Mouse (Mus musculus): ENCODE data around the gene Hcst. TPM values are rescaled to one million over a fixed set of nuclear protein-coding genes. Genes with fewer than 3 reads are reported as not detected.

The Hcst gene
- polyA plus RNA-seq, 1 experiment from 2014 or later, result 0.66 TPM

GRCm38 (mm10) chr7:30453327-30453726 is 33.7 kb upstream of the Hcst start:
- Histone ChIP-seq H3K4me1 (peaks cover 17% of the 10 kb centered on the region), H3K4me3 (no peak overlapping the region), H3K9me3 (no peaks in the 10 kb centered on the region), H3K4me2 (peak overlapping the region; percentile 39; the same call in 1 of the 2 replicates), H3K9ac (no peak overlapping the region), H3K27ac (replicated peaks) (no peak overlapping the region), H3K36me3 (no peaks in the 10 kb centered on the region), H3K27me3 (replicated peaks) (peaks cover 89% of the 10 kb centered on the region)
- ATAC-seq (ENCODE audit: extremely low read depth, insufficient number of reproducible peaks, low FRiP score, low TSS enrichment), result no peak
- 23% methylated on average over 24 of the region's 25 CpGs for WGBS

DNA sequence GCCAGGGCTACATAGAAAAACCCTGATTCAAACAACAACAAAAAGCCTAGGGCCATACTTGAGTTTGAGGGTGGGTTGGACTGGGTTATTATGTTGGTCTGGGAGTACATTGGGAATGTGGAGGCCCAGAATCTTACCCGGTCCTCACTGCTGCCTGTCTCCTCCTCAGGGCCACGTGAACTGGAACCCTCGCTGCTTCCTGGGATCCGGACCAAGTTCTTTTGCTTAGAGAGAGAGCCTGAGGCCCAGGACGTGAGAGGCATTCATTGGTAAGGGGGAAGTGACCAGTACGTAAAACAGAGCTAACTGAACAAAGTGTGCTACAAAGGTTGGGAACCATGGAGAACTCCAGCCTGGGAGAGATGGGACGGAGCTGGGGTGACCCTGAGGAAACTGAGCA is 30.6 kb upstream of the Hcst start:
- H3K27ac ChIP-seq (replicated peaks), result no peak overlapping the region
- H3K4me2 ChIP-seq, result no peak overlapping the region
- no peak overlapping the region for H3K9ac ChIP-seq
- H3K27me3 ChIP-seq (replicated peaks), result peaks cover 74% of the 10 kb centered on the region
- WGBS, result 63% methylated on average over 7 of the region's 7 CpGs
- H3K9me3 ChIP-seq, result no peaks in the 10 kb centered on the region
- H3K4me3 ChIP-seq, result no peak overlapping the region
- H3K4me1 ChIP-seq, result peaks cover 7% of the 10 kb centered on the region
- H3K36me3 ChIP-seq, result no peaks in the 10 kb centered on the region
- no peak for ATAC-seq (ENCODE audit: extremely low read depth, insufficient number of reproducible peaks, low FRiP score, low TSS enrichment)

DNA sequence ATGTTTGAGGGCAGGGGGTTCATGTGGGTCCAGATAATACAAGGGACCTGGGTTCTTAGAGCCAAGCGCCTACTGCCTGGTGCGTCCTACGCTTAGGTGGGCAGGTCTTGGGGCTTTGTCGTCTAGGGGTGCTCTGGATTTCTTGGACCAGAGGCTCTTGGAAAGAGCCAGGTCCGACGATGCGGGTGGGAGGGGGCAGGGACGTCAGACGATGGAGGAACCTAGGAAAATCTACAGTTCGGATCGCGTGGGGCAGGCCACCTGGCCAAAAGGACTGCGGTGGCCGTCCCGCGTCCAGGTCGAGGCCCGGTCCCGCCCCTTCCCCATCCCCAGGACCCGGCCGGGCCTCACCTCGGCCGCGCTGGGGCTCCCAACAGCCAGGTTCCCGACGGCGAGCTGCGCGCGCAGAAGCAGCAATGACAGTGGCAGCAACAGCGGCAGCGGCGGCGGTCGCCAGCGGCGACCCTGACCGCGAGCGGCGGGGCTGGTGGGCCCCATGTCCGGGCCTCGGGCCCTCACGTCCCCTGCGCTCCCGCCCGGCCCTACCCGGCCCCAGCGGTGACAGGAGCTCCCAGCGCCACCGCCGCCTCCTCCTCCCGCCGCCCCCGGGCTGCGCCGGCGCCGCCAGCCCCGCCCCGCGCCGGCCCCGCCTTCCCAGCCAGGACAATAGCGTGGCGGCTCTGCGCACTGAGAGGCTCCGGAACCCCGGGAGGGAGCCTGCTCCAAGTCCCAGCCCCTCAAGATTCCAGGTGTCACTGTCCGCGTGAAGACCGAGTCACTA is 25.5 kb upstream of the Hcst start, which contains the start of gene Aplp1:
TSS of gene Aplp1 (minus strand) at position 565 of the 781 bp plus-strand sequence.
- no peaks in the 10 kb centered on the region for H3K9me3 ChIP-seq
- H3K27ac ChIP-seq (replicated peaks), result peak within 1 kb of the TSS; percentile 10; the same call in 1 of the 2 replicates

DNA sequence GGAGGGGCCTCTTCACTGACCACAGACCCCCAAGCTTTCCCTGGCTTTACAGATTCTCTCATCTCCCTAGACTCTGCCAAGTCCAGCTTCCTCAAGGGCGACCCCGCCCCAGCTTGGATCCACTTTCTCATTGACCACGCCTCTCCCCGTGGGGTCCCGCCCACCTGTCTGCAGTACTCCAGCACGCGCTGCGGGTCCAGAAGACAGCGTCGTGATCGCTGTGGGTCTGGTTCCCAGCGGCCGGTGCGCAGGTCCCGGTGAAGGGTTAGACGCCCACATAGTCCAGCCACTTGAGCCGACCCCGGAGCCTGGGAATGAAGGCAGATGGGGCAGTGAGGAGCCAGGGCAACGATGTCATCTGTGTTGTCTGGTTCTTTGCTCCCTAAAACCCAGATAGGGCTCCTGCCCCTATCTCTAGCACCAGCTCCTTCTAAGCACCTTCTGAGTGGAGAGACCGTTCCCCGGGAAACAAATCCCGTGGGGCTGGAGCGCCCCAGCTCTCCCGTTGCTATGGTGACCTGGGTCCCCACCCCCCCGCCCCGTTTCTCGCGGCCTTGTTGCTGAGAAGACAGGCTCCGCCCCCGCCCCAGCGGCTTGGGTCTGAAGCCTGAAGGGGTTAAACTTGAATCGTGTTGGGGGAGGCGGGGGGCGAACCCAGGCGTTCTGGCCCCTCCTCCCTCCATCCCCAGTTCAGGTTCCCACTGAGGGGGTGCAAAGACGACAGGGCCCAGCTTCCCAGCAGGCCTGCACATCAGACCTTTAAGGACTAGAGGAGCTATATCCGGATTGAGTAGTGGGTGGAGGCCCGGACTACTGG is 24.7 kb upstream of the Hcst start:
- no peak overlapping the region for H3K27ac ChIP-seq (replicated peaks)
- H3K9ac ChIP-seq, result peak overlapping the region; percentile 80
- H3K9me3 ChIP-seq, result no peaks in the 10 kb centered on the region
- no peaks in the 10 kb centered on the region for H3K36me3 ChIP-seq
- WGBS, result under 1% methylated on average over 38 of the region's 38 CpGs
- H3K27me3 ChIP-seq (replicated peaks), result peaks cover 69% of the 10 kb centered on the region
- H3K4me3 ChIP-seq, result peak overlapping the region; percentile 66
- H3K4me1 ChIP-seq, result peaks cover 17% of the 10 kb centered on the region
- ATAC-seq (ENCODE audit: extremely low read depth, insufficient number of reproducible peaks, low FRiP score, low TSS enrichment), result no peak
- H3K4me2 ChIP-seq, result peak overlapping the region; percentile 84

More for the DNA sequence above, 25.5 kb upstream of the Hcst start, which contains the start of gene Aplp1:
- Histone ChIP-seq H3K4me3 (peak within 1 kb of the TSS; percentile 66), H3K36me3 (no peaks in the 10 kb centered on the region), H3K9ac (peak within 1 kb of the TSS; percentile 80), H3K4me1 (peaks cover 17% of the 10 kb centered on the region), H3K4me2 (peak within 1 kb of the TSS; percentile 84), H3K27me3 (replicated peaks) (peaks cover 69% of the 10 kb centered on the region)
- peak; percentile 41; the same call in 1 of the 2 replicates for ATAC-seq (ENCODE audit: extremely low read depth, insufficient number of reproducible peaks, low FRiP score, low TSS enrichment)
- 0% methylated on average over 62 of the region's 72 CpGs for WGBS

DNA sequence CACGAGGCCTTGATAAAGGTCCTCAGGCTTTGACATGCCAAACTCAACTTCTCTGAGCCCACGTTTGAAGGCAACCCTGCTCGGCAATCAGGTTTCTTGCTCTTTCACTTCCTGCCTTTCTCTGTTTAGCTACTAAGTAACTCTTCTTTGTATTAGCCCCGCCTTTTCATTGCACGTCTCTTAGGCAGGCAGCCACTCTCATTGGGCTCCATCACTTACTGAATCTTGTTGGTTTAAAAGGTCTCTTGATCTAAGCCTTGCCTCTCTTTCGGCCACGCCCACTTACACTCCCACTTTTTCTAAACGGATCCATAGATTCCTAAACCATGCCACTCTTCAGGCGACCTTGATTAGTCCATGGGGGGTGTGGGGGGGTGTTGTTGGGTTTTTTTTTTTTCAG is 24.0 kb upstream of the Hcst start:
- peaks cover 75% of the 10 kb centered on the region for H3K27me3 ChIP-seq (replicated peaks)
- no peaks in the 10 kb centered on the region for H3K9me3 ChIP-seq
- peak overlapping the region; percentile 66; the same call in 1 of the 2 replicates for H3K4me3 ChIP-seq
- H3K4me1 ChIP-seq, result peaks cover 17% of the 10 kb centered on the region
- no peak overlapping the region for H3K9ac ChIP-seq
- no peak for ATAC-seq (ENCODE audit: extremely low read depth, insufficient number of reproducible peaks, low FRiP score, low TSS enrichment)
- no peak overlapping the region for H3K27ac ChIP-seq (replicated peaks)
- H3K36me3 ChIP-seq, result no peaks in the 10 kb centered on the region
- WGBS, result 17% methylated on average over 9 of the region's 9 CpGs
- peak overlapping the region; percentile 84 for H3K4me2 ChIP-seq

DNA sequence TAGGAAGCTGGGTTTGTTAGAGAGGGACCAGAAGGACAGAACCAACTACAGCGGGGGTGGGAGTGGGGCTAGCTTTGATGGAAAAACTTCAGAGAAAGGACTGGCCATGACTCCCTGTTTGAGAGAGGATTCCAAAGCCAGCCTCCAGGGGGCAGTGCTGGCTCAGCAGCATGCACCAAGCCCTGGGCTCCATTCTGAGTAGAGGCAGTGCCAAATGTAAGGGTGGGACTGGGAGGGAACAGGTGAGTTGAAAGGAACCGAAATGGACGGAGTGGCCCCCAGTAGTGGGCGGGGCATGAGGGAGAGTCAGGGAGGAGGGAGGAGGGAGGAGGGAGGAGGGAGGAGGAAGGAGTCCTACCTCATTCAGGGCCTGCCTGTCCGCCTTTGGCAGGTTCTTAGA is 21.0 kb upstream of the Hcst start:
- H3K4me2 ChIP-seq, result no peak overlapping the region
- 24% methylated on average over 4 of the region's 5 CpGs for WGBS
- no peak overlapping the region for H3K9ac ChIP-seq
- H3K36me3 ChIP-seq, result peaks cover 4% of the 10 kb centered on the region; the same call in 1 of the 2 replicates
- no peak overlapping the region for H3K27ac ChIP-seq (replicated peaks)
- ATAC-seq (ENCODE audit: extremely low read depth, insufficient number of reproducible peaks, low FRiP score, low TSS enrichment), result no peak
- peaks cover 17% of the 10 kb centered on the region for H3K4me1 ChIP-seq
- no peaks in the 10 kb centered on the region for H3K9me3 ChIP-seq
- peaks cover 89% of the 10 kb centered on the region for H3K27me3 ChIP-seq (replicated peaks)
- H3K4me3 ChIP-seq, result no peak overlapping the region

DNA sequence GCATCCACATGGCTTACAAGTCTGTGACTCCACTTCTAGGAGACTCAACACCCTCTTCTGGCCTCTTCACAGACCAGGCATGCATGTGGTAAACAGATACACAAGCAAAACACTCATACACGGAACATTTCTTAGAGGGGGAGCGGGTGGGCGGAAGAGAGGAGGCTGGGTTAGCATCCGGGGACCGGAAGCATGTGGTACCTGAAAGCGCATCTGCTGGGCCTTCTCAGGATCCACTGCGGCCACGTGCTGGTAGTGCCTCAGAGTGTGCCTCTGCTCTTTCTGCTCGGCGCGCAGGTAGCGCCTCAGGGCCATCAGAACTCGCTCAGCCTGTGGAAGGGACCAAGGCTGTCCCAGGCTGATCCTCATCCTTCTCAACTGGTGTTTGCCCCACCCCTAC is 20.1 kb upstream of the Hcst start:
- Histone ChIP-seq H3K4me1 (peaks cover 9% of the 10 kb centered on the region), H3K9me3 (no peaks in the 10 kb centered on the region), H3K9ac (no peak overlapping the region), H3K27me3 (replicated peaks) (peaks cover 89% of the 10 kb centered on the region), H3K27ac (replicated peaks) (no peak overlapping the region), H3K36me3 (peaks cover 4% of the 10 kb centered on the region; the same call in 1 of the 2 replicates), H3K4me3 (no peak overlapping the region), H3K4me2 (no peak overlapping the region)
- WGBS, result 68% methylated on average over 13 of the region's 13 CpGs
- no peak for ATAC-seq (ENCODE audit: extremely low read depth, insufficient number of reproducible peaks, low FRiP score, low TSS enrichment)

- WGBS, result 18% methylated on average over 10 of the region's 10 CpGs
- Histone ChIP-seq H3K4me2 (no peak overlapping the region), H3K4me1 (no peaks in the 10 kb centered on the region), H3K4me3 (no peak overlapping the region), H3K36me3 (peaks cover 4% of the 10 kb centered on the region; the same call in 1 of the 2 replicates), H3K9ac (no peak overlapping the region), H3K27me3 (replicated peaks) (peaks cover 62% of the 10 kb centered on the region), H3K27ac (replicated peaks) (no peak overlapping the region), H3K9me3 (no peaks in the 10 kb centered on the region)
- no peak for ATAC-seq (ENCODE audit: extremely low read depth, insufficient number of reproducible peaks, low FRiP score, low TSS enrichment)
These were observed 17.2 kb upstream of the Hcst start for GRCm38 (mm10) chr7:30436879-30437278.

DNA sequence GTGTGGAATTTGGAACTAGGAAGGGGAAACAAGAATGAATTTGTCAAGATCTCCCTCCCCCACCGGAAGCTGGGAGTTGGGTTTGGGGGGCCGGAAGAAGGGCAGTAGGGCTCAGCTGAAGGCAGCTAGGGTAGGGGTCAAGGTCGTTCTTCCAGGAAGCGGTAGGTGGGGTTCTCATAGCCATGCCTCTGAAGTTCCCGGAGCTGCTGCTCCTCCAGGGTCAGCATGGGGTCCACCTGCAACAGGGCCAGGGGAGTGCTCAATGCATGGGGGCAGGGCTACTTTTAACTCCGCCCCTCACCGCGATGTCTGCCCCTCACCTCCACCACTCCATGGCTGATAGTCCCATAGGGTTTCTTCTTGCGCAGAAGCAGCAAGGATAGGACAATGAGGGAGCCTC is 15.5 kb upstream of the Hcst start:
- no peak overlapping the region for H3K4me3 ChIP-seq
- peaks cover 51% of the 10 kb centered on the region for H3K27me3 ChIP-seq (replicated peaks)
- peaks cover 4% of the 10 kb centered on the region; the same call in 1 of the 2 replicates for H3K36me3 ChIP-seq
- ATAC-seq (ENCODE audit: extremely low read depth, insufficient number of reproducible peaks, low FRiP score, low TSS enrichment), result no peak
- no peak overlapping the region for H3K4me2 ChIP-seq
- 33% methylated on average over 9 of the region's 9 CpGs for WGBS
- no peaks in the 10 kb centered on the region for H3K9me3 ChIP-seq
- no peaks in the 10 kb centered on the region for H3K4me1 ChIP-seq
- H3K27ac ChIP-seq (replicated peaks), result no peak overlapping the region
- no peak overlapping the region for H3K9ac ChIP-seq

GRCm38 (mm10) chr7:30434701-30435100 is 15.0 kb upstream of the Hcst start:
- Histone ChIP-seq H3K4me1 (no peaks in the 10 kb centered on the region), H3K9ac (no peak overlapping the region), H3K4me2 (no peak overlapping the region), H3K36me3 (peaks cover 4% of the 10 kb centered on the region; the same call in 1 of the 2 replicates), H3K4me3 (no peak overlapping the region), H3K27me3 (replicated peaks) (peaks cover 46% of the 10 kb centered on the region), H3K9me3 (no peaks in the 10 kb centered on the region), H3K27ac (replicated peaks) (no peak overlapping the region)
- 60% methylated on average over 10 of the region's 10 CpGs for WGBS
- no peak for ATAC-seq (ENCODE audit: extremely low read depth, insufficient number of reproducible peaks, low FRiP score, low TSS enrichment)

DNA sequence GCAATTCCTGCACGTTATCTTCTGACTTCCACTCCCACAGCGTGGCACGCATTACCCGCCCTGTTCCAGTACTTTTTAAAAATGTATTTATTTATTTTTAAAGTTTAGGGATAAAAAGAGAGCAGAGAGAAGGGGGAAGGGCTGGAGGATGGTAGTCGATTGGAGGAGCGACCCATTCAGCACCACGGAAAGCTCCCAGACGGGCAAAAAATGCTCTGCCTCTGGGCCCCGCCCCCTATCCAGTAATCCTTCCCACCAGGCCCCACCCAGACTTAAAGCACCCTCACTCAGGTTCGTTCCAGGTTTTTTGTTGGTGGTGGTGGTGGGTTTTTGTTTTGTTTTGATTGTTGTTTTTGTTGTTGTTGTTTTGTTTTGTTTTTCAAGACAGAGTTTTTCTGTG is 14.6 kb upstream of the Hcst start:
- H3K4me1 ChIP-seq, result no peaks in the 10 kb centered on the region
- H3K27me3 ChIP-seq (replicated peaks), result peaks cover 43% of the 10 kb centered on the region
- H3K4me2 ChIP-seq, result no peak overlapping the region
- H3K27ac ChIP-seq (replicated peaks), result no peak overlapping the region
- WGBS, result 2% methylated on average over 10 of the region's 10 CpGs
- H3K4me3 ChIP-seq, result no peak overlapping the region
- no peak for ATAC-seq (ENCODE audit: extremely low read depth, insufficient number of reproducible peaks, low FRiP score, low TSS enrichment)
- H3K9me3 ChIP-seq, result no peaks in the 10 kb centered on the region
- H3K36me3 ChIP-seq, result peaks cover 4% of the 10 kb centered on the region; the same call in 1 of the 2 replicates
- no peak overlapping the region for H3K9ac ChIP-seq

All from heart, embryonic 13.5 days (tissue).